Mouse (Mus musculus): ENCODE measurements around the gene Lrrc4b. TPM values are rescaled to one million over a fixed set of nuclear protein-coding genes. Genes with fewer than 3 reads are reported as not detected.

Gene Lrrc4b
- 100 to 1,000 TPM; 278 to 302 (median 291) TPM for total RNA-seq (2022)

DNA sequence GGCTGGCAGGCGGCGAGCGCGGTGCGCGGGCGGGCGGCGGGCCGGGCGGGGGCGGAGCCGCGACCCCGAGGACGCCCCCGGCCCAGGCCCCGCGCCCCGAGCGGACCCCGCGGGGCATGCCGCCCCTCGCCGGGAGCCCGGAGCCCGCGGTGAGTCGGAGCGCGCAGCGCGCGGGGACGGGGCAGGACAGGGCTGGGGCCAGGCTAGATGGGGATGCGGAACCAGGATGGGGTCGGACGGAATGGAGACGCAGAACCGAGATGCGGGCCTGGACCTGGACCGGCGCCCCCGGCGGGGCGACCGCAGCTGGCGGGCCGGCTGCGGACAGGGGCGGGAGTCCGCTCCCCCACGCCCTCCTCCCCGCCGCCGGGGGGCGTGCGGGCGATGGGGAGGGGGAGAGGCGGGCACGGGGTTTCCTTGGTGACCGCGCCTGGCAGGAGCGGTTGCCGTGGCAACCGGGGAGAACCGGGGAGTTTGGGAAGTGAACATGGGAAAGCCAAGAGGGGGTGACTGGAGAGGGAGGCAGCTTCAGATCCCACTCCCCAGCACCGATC lies at the start of gene Lrrc4b:
Lrrc4b (plus strand) TSS at position 51 of the 554 bp plus-strand sequence.
- DNase-seq (ENCODE audit: low spot score in 2 of 2), result peak; percentile 70 to 71

DNA sequence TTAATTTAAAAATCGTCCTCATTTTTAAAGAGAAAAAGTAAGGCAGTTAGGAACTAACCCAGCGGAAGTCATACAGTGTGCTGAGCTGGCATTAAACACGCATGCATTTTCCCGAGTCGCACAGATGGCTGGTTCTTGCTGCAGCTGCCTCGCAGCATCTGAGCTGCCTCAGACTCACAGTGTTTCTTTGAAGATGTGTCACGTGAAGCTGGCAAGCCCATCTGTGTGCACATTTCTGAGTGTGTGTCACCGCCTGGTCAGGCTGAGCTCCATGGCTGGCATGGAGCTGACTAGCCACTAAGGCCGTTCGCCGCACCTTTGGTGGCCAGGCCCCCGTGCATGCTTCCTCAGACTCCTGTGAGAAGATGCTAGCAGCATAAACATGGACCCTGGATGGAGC lies 46.3 kb upstream of the Lrrc4b start:
- DNase-seq (ENCODE audit: low spot score in 2 of 2), result peak; percentile 83 to 93

DNA sequence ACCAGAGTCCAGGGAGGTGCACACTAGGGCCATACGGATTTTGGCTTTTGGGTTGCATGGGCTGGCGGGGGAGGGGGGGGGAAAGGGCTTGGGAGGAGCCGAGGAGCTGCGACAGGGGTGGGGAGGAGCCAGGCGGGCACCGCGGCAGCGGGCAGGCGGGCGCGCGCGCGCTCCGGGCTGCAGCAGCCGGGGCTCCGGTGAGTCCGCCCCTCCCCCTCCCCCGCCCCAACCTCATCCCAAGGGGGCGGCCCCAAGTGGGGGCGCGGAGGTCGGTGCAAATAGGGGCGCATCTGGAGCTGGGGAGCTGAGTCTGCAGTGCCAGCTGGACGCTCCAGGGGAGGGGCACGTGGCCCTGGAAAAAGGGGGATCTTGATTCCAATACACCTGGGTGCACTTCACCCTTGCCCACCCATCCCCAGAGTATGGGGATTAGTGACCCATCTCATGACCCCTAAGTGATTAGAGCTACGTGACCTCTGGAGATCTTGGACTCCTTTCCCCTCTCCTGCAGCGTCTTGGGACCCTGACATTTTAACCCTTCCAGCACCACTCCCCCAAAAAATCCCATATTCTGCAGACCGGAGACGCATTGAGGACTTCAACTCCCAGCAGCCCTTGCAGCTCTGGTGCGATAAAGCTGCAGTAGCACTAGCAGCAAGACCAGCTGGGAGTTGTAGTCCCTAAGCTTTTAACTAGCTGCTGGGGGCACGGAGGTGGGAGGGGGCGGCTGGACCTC lies 44.7 kb upstream of the Lrrc4b start, which contains the start of gene Syt3:
Syt3 (plus strand) TSS at position 123 of the 736 bp plus-strand sequence.
- peak; percentile 84 to 85 for DNase-seq (ENCODE audit: low spot score in 2 of 2)

DNA sequence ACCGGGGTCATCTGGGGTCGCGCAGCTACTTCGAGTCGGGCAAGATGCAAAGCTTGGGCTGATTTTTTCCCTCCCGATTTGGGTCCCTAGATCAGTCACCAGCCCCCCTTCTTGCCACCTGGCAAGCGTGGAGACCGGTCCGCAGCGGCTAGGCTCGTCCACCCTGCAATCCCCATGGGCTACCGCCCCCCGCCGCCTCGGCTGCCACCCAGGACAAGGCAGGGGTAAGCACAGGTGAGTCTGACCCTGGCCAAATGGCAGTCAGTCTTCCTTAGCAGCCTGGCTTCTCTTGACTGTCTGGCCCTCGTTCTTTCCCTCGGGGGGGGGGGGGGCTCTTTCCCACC lies 44.1 kb upstream of the Lrrc4b start:
- DNase-seq (ENCODE audit: low spot score in 2 of 2), result no peak

DNA sequence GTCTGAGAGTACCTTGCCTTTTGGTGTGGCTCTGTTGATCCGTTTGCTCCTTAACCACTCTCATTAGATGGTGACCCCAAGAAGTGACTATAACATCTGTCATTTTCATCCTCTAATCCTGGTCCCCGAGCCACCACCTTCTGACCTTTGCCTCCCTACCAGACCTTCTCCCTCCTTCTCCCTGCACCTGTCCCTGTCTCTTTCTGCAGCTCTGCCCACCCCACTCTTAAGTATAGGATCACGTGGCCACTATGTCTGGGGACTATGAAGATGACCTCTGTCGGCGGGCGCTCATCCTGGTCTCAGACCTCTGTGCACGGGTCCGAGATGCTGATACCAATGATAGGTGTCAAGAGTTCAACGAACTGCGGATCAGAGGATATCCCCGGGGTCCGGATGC lies 43.1 kb upstream of the Lrrc4b start, which contains the start of gene 1700008O03Rik:
1700008O03Rik (minus strand) TSS at position 101 of the 400 bp plus-strand sequence.
- DNase-seq (ENCODE audit: low spot score in 2 of 2), result no peak

DNA sequence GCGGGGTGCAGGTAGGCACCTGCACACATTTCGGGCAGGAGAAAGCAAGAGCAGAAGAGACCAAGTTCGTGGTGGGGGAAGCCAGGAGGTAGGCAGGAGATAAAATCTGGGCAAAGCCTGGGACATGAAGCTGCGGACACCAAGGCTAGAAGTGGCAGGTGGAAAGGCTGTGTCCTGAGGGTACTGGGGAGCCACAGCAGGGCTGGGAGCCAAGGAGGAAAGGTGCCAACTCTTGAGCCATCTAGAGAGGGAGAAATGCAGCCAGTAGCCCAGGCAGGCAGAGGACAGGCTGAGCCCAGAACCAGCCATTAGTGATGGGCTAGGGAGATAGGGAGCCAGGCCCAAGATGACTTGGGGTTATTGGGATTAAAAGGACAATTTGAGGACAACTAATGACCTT lies 37.0 kb upstream of the Lrrc4b start:
- no peak for DNase-seq (ENCODE audit: low spot score in 2 of 2)

DNA sequence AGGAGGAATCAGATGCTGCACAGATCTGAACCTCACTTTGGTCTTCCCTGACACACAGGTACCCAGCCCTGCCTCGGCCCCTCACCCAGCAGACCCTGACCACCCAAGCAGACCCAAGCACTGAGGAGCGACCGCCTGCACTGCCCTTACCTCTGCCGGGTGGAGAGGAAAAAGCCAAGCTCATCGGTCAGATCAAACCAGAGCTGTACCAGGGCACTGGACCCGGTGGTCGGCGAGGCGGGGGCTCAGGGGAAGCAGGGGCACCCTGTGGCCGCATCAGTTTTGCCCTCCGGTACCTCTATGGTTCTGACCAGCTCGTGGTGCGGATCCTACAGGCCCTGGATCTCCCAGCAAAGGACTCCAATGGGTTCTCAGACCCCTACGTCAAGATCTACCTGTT lies 36.5 kb upstream of the Lrrc4b start:
- DNase-seq (ENCODE audit: low spot score in 2 of 2), result no peak

DNA sequence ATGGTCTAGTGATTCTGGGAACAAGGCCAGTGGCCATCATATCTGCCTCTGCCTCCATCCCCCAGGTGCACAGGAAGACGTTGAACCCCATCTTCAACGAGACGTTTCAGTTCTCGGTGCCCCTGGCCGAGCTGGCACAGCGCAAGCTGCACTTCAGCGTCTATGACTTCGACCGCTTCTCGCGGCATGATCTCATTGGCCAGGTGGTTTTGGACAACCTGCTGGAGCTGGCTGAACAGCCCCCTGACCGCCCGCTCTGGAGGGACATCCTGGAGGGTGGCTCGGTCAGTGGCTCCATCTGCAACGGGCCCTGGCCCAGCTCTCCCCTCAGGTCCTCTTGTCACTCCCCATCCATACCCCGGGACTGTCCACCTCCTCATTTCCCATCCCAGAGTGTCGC lies 35.5 kb upstream of the Lrrc4b start:
- DNase-seq (ENCODE audit: low spot score in 2 of 2), result no peak

DNA sequence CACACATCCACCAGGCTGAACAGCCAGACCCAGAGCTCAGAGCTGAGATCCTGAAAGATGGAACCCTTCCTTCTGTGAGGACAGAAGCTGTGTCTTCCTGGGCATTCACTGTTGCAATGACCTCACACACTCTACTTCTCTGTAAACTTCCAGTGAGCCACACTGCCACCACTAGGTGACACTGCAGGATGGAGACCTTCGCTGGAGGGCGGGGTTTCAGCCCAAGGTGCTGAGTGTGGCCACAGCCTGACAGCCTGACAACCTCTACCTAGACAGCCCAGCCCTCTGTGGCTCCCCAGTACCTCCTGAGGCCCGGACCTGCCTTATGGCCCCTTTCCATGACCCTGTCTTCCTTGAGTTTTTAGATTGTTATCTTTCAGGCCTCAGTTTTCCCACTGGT lies 30.2 kb upstream of the Lrrc4b start:
- no peak for DNase-seq (ENCODE audit: low spot score in 2 of 2)

DNA sequence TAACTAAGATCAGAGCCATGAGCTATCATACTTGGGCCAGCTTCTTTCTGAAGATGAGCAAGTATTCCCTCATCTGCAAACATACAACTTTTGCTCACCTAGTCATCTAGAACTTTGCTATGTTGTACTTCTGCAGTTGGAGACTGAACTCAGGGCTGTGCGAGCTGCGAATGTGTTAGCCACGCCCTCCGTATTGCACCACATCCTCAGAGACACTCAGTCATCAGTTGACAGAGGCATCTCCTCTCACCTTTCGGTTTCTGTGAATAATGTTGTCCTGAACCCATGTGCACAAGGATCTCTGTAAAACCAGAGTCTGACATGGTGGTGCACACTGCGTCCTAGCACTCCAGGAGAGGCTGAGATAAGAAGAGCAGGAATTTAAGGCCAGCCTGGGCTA lies 27.1 kb upstream of the Lrrc4b start:
- DNase-seq (ENCODE audit: low spot score in 2 of 2), result no peak

DNA sequence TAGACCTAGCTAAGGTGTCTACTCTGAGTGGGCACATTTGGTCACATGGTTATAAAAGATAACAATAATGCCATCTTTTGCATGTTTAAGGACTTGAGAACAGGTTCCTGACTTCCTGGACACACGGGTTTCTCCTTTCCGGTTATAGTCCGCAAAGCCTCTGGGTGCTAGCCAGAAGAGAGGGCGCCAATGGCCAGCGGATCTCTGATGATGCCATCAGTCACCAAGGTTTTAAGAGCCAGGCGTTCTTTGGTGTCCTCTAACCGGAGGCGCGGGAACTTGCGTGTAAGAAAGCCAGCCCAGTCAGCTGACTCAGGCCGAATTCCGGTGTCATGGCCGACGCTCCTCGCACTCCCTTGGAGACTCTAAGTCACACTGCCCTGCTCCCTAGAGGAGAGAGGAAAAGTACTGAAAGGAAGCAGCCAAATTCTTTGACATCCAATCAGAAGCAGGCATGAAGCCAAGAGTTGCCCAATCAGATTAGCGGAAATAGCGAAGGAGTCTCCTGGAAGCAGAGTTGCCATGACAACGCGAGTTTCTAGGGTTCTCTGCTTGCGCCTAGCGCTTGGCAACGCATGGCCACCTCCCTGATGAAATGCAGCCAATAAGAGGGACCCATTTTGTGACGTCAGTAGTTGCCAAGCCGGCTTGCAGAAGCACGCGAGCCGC lies 23.3 kb upstream of the Lrrc4b start:
- DNase-seq (ENCODE audit: low spot score in 2 of 2), result peak; percentile 98

DNA sequence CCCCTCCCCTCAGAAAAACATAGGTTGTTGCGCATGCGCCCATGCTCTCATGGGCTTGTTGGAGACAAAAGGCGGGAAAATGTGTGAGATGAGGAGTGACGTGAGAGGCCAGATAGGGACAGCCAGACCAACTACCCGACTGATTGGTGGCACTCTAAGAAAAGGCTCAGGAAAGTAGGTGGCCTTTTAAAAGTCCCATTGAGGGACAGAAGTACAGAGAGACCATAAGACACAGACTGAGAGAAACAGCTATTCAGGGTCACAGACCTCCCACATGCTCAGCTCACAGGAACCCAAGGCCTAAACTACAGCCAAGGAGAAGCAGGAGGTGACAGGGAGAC lies 22.8 kb upstream of the Lrrc4b start:
- DNase-seq (ENCODE audit: low spot score in 2 of 2), result no peak

DNA sequence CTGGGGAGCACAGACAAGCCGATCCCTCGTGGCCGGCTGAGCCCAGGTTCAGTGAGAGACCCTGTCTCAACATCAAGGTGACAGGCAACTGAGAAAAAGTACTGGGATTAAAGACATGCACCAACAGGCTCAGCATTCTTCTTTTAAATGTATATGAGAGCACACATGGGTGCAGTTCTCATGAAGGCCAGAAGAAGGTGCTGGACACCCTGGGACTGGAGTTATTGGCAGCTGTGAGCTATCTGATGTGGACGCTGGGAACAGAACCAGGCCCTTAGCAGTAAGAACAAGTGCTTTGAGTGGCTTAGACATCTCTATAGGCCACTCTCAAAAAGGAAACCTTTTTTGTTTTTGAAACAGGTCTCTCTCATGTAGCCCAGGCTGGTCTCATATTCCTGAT lies 17.7 kb upstream of the Lrrc4b start:
- no peak for DNase-seq (ENCODE audit: low spot score in 2 of 2)

DNA sequence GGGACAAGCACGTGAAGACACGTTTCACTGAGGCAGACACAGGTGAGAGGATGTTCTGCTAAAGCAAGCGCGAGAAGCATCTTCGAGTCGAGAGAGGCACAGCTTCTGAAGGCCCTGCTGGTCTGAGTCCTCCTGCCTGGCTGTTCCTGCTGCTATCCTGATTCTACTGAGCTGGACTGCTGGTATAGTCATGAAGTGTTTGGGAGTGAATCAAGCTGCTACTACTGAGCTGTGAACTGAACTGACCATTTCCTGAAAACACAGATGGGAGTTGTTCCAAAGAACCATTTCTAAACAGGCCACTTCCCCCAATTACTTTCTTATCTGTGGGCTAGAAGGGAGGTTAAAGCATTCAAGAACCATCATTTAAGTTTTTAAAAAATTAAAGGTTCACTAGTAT lies 15.5 kb upstream of the Lrrc4b start:
- no peak for DNase-seq (ENCODE audit: low spot score in 2 of 2)

DNA sequence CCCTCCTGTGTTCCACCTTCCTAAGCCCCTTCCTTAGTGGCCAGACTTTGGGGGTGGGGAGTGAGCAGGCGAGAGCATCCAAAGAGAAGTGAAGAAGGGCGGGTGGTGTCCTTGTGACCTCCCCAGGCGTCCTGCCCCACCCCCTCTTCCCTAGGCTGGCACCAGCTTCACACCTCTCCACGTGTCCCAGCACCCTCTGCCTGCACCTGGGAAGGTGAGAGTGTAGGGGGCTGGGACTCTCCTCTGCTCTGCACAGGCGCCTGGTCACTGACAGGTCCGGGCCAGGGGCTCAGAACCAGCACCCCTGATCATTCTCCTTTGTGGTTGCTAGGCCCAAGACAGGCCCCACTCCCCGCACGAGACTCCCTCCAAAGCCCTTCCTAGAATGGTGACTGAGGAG lies 1.2 kb upstream of the Lrrc4b start:
- DNase-seq (ENCODE audit: low spot score in 2 of 2), result no peak

DNA sequence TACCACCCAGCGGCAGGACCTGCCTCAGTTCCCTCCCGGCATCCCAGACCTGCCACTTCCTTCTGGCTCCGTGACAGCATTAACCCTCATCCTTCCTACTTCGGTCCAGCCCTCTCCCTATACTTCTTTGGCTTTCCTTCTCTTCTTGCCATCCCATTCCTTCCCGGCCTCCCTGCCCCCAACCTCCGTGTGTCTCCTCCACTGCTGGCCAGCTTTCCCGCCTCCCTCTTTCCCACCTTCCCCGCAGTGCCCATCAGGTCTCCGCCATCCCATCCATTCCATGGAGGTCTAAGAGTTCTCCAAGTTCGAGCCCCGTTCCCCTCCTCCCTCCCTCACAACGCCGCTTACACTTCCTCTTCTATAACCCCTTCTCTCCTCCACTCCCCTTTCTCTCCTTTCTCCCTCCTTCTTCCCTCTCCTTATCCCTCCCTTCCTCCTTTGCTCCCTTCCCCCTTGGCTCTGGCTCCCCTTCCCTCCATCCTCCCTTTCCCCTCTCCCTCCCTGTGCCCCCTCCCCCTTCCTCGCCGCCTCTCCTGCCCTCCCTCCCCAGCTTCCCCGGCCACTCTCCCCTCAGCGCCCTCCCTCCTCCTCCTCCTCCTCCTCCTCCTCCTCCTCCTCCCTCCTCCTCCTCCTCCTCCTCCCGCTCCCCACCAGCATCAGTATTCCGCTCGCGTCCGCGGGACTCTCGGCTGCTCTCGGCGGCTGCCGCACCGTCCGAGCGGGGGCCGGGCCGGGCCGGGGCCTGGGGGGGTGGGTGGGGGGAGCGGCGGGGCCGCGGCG lies 457 bp upstream of the Lrrc4b start:
- DNase-seq (ENCODE audit: low spot score in 2 of 2), result no peak

DNA sequence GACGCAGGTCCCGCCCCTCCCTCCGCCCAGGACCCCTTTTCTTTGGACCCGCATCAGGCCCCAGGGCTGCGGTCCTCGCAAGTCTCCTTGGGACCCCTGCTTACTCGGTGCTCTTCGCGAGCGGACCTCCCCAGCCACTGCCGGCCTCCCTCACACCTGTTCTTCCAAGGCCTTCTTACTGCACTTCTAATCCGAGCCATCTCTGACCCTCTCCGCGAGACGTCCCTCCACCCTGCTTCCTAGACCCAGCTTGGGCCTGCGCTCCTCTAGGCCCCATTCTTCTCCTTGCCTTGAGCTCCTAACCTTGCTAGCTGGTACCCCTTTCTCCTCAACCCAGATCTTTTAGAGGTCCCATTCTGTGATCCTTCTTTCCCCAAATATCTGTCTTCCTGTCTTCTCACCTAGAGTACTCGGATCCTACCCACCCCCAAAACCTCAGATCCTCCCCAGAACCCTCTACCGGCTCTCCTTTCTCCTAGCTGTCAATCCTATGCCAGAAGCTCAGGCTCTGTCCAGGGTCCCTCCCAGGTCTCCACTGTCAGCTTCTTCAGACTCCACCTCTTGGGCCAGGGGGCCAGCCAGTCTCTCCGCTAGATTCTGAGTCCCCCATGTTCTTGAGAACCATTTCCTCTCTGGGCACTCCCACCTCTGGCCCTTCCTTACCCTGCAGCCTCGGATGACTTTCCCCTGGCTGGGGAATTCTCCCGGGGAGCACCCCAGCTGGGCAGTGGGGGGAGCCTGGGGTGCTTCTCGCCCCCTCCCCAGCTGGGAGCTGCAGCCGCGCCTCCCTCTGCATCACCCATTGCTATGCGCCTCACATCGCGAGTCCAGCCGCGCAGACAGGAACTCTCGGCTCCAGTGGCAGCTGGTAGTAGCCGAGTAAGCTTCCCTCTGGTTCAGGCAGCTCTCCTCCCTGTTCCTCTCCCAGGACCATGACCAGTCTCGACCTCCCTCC lies 993 bp downstream of the Lrrc4b start:
- DNase-seq (ENCODE audit: low spot score in 2 of 2), result no peak

DNA sequence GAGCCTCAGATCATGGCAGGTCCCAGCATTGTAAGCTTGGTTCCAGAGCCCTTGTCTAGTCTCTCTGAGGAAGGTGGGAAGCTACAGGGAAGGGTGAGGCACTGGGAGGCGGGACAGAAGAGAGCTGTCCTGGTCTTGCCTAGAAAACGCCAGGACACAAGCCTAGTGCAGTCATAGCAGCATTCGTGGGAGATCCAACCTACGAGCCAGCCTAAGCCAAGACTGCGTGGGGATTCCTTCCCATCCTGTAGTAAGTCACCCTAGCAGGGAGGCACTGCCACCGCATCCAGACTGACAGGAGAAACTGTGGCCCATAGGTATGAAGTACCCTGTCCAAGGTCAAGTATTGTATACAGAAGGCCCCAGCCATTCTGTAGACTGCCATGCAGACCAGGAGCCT lies 3.7 kb downstream of the Lrrc4b start:
- no peak for DNase-seq (ENCODE audit: low spot score in 2 of 2)

DNA sequence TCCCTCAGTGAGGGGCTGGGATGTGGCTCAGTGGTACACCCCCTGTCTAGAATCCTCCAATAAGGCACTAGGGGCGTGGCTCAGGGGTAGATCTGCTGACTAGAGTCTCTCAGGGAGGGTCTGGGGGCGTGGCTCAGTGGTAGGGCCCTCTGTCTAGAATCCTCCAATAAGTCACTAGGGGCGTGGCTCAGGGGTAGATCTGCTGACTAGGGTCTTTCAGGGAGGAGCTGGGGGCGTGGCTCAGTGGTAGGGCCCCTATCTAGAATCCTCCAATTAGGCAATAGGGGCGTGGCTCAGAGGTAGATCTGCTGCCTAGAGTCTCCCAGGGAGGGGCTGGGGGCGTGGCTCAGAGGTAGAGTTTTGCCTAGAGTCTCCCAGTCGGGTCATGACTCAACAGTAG lies 4.6 kb downstream of the Lrrc4b start:
- no peak for DNase-seq (ENCODE audit: low spot score in 2 of 2)

DNA sequence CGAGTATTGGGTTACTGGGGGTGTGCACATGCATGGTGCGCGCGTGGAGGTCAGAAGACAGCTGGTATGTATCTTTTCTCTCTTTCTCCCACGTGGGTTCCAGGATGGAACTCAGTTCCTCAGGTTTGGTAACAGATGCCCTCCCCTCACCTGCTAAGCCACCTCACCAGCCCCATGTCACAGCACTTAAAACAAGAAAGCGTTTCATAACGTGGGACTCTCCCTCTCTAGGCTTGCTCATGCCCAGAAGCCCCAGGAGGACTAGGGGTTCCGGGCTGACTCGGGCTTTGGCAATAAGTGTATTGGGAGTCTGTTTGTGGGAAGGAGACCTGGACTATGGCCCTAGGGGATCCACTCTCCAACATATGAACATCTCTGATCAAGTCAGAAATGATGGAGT lies 5.3 kb downstream of the Lrrc4b start:
- DNase-seq (ENCODE audit: low spot score in 2 of 2), result no peak

DNA sequence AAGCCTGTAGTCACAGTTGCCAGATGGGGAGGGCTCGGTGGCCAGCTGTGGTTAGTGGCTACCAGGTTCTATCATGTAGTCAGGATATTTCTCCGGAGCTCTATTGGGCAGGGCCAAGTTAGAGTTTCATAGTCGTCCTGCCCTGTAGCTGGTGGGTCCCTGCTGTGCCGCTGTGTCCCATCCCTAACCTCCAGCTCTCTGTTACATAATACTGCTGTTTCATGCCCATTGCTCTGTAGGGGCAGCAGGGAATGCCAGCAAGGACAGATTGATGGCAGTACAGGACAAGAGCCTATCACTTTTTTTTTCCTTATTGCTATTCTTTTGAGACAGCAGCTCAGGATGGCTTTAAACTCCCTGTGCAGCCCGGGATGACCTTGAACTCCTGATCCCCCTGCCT lies 7.0 kb downstream of the Lrrc4b start:
- no peak for DNase-seq (ENCODE audit: low spot score in 2 of 2)
